Mouse (Mus musculus) brain, embryonic 14.5 days (tissue): ENCODE measurements around the gene Pdzd8.

ENCODE experiments used
- CTCF ChIP-seq: fragments of 200-500 bp; IDR thresholded peaks from 2 replicates; pipeline ENCODE4 v1.5.1; 2012; ENCODE audit warnings: inconsistent platforms, mild to moderate bottlenecking, moderate library complexity, borderline replicate concordance; ENCODE audit not compliant: insufficient read depth, insufficient read length; ENCODE audit errors: extremely low read depth
- POLR2A ChIP-seq: fragments of 200-500 bp; IDR thresholded peaks from 2 replicates; pipeline ENCODE4 v1.6.1; 2012; ENCODE audit warnings: mild to moderate bottlenecking, inconsistent platforms, borderline replicate concordance; ENCODE audit not compliant: poor library complexity, insufficient read depth, insufficient read length, severe bottlenecking; ENCODE audit errors: extremely low read depth

DNA sequence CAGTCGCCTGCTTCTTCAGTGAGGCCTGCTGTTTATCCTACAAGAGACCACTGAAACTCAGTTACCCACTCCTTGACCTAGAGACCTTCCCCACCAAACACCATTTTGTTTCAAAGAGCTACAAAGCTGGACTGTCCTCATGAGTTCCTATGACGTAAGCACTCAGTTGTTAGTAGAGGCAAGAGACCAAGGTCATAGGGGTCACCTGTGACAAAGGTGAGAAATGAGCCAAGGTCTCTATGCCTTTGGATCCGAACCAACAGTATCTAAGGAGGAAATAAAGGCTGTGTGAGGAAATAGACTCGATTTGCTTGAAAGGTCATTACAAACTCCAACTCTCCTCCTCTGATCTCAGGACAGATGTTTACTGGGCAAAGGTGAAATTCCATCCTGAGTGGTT lies 25.4 kb upstream of the Pdzd8 start:
- no peak for TF ChIP-seq POLR2A
- no peak for TF ChIP-seq CTCF
